Mouse (Mus musculus) T-helper 2 cell (primary cell): ENCODE measurements at regions not wholly inside any gene's neighbourhood (a gene's known extent, or its start where the extent isn't known, plus 50 kb on each side); places are given as distances from the start of the nearest gene placed in this dataset.

ENCODE experiments used
- in situ Hi-C: fragments of 300-600 bp; cut with MboI, MseI; formaldehyde crosslinking; loops from one replicate; pipeline ENCODE4 v1.15.1; 2025; ENCODE audit warnings: high pct_unique_total_duplicates

GRCm38 (mm10) chr16:25584337-25585069 is 99.1 kb upstream of the Trp63 start:
- in situ Hi-C loops: no loop called here

- in situ Hi-C loops: no loop called here
Measured at GRCm38 (mm10) chr16:25585070-25585454, 98.5 kb upstream of the Trp63 start.

DNA sequence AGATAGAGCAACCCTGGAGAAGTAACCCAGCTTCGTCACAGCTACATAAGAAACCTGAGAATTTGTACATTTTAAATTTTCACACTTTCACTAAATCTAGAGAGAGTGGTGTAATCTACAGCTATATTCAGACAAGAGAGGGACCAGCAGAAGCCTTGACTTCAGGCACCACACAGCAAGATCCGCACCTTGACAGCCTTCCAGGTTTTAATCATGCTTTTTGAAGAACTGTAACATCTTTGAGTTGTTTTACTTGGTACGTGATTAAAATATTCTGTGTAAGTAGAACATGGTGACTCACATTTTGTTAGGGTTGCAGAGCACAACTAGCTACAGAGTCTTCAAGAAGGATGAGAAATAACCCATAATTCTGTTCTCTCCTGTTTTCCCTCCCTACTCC is 97.6 kb upstream of the Trp63 start:
- in situ Hi-C loops: no loop called here

DNA sequence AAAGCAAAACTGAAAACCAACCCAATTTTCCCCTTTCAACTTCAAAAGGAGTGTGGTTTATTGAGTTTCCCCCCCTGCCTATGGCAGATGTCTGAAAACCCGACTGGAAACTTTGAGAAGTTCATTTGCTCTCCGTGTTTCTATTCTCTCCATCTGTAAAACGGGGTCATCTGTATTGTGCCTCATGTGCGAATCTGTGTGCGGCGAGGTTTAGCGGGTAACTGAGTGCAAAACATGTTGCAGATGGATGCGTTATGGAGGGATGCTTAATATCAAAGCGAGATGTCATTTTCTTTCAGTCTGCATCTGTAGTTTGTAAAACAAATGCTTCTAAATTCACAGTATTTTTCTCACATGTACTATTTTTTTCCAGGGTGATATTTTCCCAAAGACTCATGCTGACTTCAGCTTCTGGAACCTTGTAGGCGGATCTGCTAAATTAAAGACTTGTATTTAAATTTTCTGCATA is 95.7 kb upstream of the Trp63 start:
- in situ Hi-C loops: no loop called here

DNA sequence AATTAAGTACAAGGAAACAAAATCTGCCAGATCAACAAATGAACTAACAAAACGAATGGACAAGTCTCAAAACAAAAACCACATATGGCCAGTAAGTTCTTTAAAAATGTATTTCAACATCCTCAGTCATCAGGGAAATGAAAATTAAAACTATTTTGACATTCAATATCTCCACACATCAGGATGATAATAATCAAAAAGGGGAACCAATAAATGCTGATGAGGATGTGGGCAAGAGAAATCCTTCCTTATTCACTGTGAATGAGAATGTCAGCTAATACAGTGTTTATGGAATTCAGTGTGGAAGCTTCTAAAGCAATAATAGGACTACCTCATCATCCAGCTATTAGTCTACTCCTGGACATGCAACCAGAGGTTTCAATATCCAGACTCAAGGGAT is 86.1 kb upstream of the Trp63 start:
- in situ Hi-C loops: no loop called here

DNA sequence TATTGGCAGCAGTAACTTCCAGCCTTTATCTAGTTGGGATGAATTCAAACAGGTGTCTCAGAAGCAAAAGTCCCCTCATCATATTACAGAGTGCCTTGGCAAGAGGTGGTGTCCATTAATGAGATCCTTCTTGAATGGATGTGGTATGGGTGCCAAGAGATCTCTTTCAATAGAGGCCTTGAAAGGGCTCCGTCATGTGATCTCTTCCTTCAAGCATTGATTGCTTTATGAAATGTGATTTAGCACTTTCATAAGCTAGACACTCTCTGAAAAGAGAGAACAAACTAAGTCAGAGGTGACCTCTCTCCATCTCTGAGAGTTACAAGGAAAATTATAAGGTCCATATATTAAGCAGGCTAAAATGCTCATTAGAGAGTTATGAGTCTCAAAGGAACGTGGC is 80.4 kb upstream of the Trp63 start:
- in situ Hi-C loops: loop anchor here (10.0 kb wide), 1 partner anchor 1132 kb away; no protein-coding TSS in a partner anchor

DNA sequence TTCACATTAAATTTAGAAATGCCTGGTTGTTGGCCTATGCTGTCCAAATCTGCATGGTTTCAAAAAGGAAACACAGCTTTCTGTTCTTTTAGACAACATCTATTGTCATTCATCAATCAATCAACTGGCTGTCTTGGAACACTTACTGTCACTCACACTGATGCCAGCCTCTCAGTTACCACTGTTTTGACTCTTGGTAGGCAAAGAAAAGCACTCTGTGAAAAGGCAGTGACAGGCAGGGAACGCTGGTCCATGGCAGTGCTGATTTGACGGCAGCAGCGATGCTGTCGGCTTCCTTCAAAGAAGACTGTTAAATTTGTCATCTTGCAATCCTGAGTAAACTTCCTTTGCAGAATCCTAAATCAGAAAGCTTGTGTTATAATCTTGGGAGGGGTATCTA is 68.3 kb upstream of the Trp63 start:
- in situ Hi-C loops: no loop called here

DNA sequence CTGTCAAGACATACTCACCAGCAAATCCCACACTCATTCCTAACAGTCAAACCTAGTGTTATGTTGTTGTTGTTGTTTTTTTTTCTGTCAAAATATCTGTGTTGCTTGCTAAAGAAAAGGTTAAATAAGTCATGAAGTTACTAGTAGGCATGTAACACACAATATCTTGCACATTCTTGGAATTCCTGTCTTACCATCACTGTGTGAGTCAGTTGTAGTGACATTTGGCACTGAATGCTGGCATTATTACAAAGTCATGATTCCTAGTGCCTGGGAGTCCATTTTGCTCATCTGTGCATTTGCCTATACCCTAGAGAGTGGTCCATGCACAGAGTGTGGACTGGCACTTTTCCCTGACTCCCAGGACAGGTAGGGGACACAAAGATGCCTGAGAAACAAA is 67.9 kb upstream of the Trp63 start:
- in situ Hi-C loops: no loop called here

GRCm38 (mm10) chr16:25618898-25619297 is 64.7 kb upstream of the Trp63 start:
- in situ Hi-C loops: no loop called here

DNA sequence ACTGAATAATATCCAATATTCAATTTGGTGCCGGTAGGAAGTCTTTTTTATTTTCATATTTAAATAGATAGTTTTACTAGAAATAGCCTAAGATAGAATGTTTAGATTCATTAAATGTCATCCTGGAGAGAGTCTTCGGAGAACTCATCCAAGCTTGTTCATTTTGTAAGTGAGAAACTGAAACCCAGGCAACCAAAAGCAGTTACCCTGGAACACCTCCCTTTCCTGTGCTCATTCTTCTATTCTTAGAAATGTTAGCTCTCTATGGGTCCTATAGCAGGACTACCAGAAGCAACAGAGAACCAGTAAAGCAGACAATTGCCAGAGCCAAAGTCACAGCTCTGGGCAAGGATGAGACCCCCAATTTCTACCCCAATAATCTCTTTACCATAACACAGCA is 60.9 kb upstream of the Trp63 start:
- in situ Hi-C loops: no loop called here

DNA sequence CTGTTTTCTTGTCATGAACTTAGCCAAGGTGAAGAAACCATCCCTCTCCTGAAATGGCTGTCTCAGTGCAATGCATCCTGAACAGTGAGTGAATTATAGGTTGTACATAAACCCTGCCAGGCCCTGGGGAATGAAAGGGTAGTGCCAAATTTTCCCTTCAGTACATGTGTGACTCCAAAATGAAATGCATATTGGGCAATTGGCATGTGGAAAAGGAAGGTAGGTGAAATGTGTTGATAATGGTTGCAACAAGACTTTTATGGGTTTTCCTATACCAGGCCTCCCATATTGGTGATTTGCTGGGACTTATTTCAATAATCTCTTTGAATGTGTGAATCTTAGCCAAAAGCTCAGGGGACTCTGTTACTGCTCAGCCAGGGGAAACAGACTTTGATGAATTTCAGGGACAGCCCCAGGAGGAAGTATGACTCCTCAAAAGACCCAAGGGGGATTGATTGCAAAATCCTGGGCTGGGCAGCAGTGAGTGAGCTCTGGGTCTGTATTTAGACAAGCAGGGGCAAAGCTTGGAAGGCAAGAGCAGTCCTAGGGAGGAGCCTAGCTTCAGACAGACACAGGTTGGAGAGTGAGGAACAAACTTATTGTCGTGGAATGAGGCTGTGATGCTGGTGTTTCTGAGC is 59.5 kb upstream of the Trp63 start:
- in situ Hi-C loops: no loop called here

DNA sequence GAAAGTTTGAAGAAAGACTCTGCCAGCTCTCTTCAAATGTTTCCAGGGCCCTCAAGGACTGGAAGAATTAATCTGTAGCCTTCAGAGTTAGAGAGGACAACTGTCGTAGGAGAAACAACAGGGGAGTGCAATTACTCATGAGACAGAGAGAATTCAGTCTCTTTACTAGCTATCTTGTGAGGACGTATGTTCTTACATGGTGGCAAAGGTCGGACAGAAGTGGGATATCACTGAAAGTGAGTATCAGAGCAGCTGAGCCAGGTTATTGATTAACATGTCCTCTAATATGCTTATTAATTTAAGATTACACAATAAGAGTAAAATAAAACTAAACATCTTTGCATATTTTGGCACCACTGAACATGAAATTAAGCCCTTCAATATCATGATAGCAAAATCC is 53.8 kb upstream of the Trp63 start:
- in situ Hi-C loops: no loop called here

GRCm38 (mm10) chr16:25631139-25631716 is 52.3 kb upstream of the Trp63 start:
- in situ Hi-C loops: no loop called here
